Mouse (Mus musculus) frontal cortex, postnatal 36 days (tissue): ENCODE results near the gene 4930451I11Rik.
A peak's percentile ranks its signal among the peaks of the same experiment; 100 is the strongest.

ENCODE experiments used
- DNase-seq, 2 experiments: peaks; one replicate each; pipeline ENCODE4 v3.0.0; 2022; ENCODE audit warnings: low spot score in 2 of 2

The 4930451I11Rik gene

DNA sequence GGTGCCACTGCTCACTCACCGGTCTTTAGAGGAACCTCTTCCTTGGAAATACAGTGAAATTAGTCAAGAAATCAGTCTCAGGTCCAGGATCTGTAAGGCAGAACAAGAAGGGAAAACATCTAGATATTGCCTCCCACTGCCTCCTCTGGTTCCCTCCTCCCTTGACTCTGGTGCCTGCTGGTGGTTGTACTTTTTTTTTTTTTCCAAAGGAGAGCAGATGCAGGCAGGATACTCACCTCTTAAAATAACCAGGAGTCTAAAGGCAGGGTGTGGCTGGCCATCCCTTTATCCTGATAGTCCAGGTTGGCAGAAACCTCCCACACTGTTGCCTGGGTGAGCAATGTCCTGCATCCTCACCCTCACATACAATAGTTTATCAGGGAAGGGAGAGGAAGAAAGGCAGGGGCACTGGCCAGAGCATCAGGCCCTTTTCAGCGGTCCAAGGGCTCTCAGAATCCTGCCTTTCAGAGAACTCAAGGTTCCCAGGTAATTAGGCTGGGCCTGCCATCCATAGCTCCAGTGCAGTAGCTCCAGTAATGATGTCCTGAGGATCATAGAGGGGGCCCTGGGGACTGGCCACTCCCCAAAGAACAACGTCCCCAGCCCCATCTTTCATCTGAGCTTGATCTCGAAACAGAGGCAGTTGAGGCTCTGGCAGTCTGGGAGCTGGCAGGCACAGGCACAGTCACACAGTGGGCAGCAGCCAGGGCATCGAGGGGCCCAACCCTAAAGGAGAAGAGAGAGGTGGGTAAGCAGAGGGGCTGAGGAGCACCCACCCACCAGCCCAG lies 31.0 kb downstream of the 4930451I11Rik start:
- peak in 1 of 2 experiments; percentile 53 for DNase-seq

DNA sequence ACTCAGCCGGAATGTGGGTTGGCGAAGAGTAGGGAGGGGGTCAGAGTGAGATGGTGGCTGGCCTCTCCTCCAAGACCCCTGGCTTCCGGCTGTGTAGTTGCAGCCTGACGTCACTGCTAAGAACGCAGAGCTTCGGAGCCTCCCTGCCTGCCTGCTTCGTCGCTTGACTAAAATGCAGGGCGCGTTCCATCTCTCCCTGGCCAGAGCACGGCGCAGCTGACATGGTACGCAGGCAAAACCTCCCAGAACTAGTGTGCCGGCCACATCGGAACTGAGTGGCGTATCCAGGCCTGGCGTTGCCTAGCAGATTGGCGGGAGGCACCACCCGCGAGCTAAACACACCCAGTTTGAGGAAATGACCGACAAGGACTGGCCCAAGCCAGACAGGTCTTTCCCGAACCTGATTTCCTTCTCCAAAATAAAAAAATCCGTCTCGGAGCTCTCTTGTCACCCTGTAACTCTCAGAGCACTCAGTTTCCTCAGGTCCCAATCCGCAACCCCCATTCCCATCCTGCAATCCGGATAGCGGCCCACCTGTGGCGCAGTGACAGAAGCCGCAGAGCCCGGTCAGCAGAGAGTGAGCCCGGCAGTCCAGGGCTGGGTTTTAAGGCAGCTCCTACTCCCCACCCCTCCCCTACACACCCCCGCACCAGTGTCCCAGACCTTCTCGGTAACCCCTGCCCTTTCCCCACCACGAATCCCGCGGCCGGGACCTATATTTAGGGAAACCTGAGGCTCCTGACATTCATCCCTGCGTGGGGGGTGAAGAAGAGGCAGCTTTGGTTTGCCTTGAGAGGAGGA lies 31.8 kb downstream of the 4930451I11Rik start:
- DNase-seq = peak; percentile 85 to 86

DNA sequence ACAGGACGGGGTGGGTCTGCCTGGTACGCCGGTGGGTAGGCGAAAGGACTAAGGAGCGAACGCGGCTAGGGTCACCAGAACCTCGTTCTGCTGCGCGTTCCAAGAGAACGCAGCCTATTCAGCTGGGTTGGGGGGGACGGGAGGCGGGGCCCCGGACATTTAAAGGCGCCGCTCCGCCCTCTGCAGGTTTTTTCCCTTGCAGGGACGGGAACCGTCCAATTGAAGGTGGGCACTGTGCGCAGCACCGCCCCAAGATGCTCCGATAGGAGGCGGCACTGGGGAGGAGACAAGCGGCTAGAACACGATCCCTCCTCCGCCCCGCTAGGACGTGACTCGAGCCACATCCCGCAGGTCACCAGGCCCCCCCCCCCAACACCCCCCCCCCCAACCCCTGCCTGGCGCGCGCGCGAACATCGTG lies 32.4 kb downstream of the 4930451I11Rik start:
- peak; percentile 96 to 97 for DNase-seq

DNA sequence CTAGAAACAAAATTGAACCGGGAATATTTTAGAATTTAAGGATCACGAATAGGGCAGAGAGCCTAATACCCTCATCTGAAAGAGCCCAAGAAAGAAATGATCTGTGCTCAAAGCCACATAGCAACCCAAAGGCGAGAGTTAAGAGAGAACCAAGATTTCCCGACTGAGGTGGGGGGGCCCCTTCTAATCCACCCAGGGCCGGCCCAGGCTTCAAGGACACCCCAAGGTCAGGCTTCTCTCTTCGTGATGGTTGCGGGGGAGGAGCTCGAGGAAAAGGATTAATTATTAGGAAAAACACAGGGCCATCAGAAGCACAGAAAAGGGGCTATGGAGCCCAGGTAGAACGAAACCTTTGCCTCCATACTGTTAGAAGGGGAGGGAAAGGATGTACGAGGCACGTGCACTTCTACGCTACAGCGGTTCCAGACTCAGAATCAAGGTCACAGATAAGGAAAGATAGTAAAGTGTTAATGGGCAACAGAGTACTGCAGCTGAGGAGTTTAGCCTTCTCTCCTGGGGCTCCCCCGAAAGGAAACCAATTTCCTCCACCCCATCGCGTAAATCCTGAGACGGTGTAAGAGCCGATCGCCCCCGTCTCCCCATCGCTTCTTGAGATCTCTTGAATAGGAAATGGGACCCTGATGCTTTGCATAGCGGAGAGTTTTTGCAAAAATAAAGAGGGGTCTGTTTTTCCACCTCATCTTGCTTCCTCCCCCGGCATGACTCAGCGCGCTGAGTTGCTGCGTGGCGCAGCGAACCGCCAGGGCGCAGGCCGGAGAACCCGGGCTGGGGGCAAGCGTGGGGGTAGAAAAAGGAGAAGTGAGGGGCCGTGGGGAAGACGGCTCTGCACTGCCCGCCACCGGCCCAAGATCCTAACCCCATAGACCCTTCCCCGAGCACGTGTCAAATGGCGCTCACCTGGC lies 33.1 kb downstream of the 4930451I11Rik start:
- DNase-seq = peak in 1 of 2 experiments; percentile 53

DNA sequence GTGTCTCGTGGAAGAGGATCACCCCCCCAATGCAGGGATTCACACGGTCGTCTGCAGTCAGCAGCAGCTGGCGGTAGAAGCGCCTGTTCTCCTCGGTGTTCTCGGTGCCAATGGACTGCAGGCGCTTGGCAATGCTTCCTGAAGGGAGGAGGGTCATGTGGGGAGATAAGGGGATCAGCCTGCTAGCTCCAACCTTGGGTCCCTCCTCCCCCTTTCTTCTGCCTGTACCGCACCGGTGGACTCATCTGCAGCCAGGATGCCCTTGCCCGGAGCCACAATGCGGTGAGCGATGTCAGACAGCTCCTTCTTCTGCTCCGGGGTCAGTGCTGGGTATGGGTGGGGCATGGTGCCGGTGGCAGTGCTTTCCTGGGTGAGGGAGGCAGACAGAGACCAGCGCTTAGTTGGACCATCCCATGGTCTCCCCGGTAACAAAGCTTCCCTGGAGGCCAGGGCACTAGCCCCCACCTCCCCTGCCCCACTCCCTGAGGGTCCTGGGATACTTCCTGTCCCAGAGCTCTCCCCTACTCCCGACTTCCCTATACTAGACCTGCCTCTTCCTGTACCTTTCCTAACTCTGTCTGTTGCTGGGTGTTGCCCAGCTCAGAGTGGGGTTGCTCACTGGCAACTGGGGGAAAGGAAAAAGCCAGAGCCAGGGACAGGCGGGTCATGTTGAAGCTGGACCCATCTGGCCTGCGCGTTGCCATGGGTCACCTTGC lies 33.9 kb downstream of the 4930451I11Rik start, which contains the start of gene Fam57b:
Gene Fam57b, plus strand, starts transcription at position 258 of the 716 bp plus-strand sequence.
- no peak for DNase-seq

DNA sequence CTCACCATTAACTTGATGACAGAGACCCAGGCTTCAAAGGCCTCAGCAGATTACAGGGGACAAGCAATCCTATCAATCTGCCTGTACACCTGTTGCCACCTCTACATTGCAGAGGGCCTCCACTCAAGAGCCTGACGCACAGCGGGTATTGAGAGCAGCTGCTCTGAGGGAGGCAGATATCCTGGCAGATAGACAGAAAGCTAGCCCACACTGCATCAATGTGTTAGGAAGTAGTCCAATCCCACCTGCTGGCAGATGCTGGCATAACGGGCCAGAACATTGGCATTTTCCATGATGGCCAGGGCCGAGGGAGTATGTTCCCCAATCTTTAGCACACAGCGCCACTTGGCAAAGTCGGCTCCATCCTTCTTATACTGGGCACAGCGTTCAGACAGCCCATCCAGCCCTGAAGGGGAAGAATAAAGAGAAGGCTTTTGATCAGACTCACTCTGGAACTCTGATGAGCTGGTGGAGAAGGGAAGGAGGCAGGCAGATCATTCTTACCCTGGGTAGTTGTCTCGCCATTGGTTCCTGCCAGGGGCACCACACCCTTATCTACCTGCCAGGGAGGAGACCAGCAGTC lies 35.0 kb downstream of the 4930451I11Rik start:
- peak; percentile 49 to 52 for DNase-seq

DNA sequence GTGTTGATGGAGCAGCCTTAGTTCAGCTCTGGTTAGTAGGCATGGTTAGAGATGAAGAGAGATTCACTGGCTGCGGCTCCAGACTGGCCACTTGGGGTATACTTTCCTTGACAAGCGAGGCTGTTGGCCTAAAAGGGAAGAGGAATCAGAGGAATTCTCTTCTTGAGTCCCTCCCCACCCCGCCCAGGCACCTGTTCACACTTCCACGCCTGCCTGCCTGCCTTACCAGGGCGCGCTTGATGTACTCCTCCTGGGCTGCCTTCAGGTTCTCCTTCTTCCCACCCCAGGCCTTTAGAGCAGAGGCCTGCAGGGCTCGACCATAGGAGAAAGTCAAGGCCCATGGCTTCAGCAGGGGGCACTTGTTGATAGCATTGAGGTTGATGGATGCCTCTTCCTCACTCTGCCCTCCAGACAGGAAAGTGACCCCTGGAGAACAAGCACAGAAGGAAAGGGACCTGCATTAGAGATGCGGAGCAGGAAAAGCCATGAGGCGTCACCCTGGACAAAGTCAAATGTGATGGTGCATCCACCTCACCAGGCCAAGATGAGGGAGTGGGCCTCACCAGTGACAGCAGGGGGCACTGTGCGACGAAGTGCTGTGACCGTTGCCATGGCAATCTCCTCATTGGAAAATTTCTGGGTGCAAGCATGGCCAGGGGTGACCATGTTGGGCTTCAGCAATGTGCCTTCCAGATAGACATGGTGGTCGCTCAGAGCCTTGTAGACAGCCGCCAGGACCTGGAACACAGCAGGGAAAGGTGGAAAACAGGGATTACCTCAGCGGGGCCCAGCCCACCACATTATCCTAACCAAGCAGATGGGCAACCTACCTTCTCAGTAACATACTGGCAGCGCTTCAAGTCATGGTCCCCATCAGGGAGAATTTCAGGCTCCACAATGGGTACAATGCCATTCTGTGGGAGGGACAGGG lies 35.8 kb downstream of the 4930451I11Rik start:
- DNase-seq = no peak

DNA sequence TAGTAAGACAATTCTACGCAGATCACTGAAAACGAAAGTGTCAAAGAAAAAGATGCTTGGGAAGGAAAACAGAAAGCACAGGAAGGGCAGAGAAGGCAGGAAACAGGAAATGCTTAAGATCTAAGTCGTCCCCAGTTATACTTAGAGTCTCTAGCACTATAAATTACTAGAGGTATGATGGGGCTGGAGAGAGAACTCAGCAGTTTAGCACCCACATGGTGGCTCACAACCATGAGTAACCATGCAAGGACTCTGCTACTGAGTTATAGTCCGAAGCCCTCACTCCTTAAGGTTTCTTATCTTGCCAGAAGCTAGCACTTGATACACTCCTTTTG lies 37.2 kb downstream of the 4930451I11Rik start:
- no peak for DNase-seq

DNA sequence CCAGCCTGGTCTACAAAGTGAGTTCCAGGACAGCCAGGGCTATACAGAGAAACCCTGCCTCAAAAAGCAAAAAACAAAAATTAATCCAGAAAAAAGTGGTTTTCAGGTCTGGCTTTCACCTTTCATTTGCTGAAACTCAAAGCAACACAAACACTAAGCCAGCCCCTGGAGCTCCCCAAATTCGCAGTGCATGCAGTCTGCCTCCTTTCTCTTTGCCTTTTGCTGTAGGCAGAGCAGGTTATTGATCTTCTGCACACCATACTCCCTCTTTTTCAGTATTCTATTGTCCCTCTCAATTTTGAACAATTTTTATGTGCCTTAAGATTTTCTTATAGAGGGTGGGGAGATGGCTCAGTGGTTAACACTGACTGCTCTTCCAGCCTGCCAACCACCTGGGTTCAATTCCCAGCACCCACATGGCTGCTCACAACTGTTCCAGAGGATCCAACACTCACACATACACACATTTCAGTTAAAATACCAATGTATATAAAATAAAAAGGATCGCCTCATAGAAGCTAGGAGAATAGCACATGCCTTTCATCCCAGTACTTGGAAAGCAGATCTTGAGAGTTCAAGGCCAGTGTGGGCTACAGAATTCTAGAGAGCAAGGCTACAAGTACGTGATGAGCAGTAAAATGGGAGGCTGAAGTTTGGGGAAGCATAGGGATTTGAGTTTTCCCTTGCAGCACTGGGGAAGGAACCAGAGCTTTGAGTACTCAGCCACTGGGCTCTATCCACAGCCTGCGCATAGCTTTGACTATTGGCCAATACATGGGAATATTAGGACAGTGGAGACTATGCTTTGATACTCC lies 37.8 kb downstream of the 4930451I11Rik start:
- DNase-seq = no peak

DNA sequence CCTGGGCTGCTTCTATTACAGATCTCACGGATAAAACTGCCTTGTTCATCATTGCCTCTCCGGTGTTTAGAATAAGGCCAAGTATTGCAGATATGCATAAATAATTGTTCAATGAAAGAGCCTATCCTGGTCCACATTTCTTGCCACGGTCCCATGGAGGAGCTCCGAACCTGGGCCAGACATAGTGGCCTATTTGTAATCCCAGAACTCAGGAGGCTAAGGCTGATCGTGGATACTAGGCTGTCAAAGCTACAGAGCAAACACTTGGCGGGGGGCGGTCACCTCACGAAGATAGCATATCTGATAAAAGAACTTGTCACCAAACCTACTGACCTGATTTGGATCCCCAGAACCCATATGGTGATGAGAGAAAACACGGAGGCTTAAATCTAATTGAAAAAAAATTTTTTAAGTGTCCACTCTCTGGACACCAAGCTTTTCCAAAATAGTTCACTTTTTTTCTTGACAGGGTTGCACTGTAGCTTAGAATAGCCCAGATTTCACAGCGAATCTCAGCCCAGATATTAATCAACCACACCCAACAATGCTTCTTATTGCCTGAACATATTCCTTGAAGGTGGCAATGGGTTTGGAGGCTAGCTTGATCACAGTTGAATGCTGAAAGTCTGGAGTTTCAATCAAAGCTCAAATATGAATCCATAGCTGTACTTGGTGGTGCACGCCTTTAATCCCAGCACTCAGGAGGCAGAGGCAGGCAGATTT lies 38.6 kb downstream of the 4930451I11Rik start:
- DNase-seq = no peak

DNA sequence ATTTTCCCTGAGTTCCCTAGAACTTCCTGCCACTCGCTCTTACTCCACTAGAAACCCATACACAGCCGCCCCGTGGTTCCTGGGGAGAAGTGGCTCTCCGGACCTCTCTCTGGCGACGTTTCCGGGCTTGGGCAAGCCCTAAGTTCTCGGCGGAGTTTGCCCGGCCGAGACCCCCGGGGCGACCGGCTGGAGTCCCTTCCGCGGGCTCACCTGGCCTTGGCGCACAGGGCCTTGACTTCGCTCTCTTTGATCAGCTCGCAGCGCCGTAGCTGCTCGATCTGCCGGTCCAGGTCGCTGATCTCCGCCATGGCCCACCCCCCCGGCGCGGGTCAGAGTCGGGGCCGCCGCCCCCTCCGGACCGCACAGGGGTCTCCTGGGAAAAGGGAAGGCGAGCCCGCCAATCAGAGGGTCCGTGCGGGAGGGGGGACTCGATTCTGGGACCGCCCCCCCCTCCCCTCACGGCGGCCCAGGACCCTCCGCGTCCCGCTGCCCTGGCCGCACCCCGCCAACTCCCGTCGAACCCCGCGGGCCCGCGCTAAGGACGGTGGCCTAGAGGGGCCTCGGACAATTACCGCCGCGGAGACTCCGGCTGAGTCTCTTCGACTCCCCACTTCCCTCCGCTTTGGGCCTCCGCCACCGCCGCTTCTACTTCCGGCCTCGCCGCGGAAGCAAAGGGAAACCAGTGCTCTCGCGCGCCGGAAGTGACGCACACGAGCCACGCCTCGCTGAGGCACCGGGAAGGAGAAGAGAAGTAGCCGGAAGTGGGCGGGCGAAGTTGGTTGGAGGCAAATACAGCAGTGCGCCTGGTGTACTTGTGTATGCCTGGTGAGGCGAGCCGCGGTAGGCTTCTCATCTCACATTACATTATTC lies 39.4 kb downstream of the 4930451I11Rik start, which contains the start of gene Ppp4c:
Gene Ppp4c, minus strand, starts transcription at position 646 of the 870 bp plus-strand sequence.
- peak; percentile 93 to 97 for DNase-seq

DNA sequence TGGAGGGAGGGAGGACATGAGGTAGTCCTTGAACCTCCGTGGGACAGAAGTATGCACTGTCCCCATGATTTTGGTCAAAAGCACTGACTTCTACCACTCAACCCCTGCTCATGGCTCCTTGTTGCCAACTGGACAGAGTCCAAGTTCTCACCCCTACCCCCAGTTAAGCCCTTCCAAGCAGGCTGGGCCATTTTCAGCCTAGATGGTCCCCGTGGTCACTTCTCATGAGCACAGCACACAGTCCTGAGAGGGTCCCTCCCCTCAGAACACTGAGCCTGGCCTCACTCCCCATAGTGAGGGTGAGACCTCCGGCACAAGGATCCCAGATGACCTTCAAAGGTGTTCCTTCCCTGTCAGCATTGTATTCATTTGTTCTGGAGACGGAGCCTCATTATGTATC lies 42.3 kb downstream of the 4930451I11Rik start:
- DNase-seq = no peak

DNA sequence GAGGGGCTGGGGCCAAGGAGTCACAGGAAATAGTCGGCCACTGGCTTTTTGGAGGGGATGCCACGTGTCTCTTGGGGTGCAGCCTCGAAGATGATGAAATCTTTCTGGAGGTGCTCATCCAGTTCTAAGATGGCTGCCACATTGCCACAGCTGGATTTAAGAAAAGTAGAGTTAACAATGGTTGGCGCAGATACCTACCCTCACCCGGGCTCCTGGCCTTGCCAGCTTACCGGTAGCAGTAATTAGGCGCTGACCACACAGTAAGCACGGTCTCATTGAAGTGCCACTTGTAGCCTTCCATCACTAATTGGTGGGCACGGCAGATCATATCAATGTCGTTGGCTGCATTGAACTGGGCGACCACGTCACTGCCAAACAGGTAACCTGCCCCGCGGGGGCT lies 45.3 kb downstream of the 4930451I11Rik start:
- DNase-seq = no peak

DNA sequence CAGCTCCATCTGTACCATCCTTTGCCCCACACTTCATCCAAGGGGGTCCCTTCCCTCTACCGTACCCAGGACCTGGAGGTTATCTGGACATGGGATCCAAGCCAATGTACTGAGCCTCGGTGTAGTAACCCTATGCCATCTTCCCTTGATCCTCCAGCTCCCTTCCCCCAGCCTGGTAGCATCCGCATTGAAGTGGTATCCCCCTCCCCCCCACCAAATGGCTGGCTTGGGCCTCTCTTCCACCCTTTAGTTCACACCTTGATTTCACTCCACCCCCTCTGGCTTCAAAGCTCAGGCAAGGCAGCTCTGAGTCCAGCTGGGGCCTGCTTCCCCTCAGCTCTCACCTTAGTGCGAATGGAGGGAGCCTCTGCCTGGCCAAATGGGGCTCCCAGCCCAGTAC lies 46.4 kb downstream of the 4930451I11Rik start:
- no peak for DNase-seq

DNA sequence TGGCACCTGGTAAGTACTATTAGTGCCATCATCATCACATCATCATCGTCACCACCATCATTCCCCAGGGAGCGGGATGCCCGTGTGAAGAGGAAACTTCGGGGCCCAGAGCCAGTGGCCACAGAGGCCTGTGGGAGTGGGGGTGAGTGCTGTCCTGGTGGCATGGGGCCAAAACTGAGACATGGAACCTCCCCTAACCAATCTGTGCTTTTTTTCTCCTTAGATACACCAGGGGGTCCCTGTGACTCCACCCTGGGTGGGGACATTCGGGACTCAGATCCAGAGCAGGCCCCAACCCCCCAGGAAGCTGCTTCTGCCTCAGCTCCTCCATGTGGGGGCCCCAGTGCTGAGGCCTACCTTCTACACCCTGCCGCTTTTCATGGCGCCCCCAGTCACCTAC lies 47.0 kb downstream of the 4930451I11Rik start:
- DNase-seq = no peak

DNA sequence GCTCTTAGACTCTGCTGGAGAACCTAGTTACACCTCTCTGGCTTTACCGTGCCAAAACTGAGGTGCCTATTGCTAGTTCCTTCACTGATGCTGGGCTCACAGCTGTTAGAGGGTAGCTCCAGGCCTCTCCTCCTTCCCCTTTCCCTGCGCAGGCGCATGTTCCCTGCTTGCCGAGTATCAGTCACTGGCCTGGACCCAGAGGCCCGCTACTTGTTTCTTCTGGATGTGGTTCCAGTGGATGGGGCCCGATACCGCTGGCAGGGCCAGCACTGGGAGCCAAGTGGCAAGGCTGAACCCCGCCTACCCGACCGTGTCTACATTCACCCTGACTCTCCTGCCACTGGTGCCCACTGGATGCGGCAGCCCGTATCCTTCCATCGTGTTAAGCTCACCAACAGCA lies 48.7 kb downstream of the 4930451I11Rik start:
- no peak for DNase-seq
